ENCODE assay signal across 8 mouse cellular contexts in the genomic region with DNA sequence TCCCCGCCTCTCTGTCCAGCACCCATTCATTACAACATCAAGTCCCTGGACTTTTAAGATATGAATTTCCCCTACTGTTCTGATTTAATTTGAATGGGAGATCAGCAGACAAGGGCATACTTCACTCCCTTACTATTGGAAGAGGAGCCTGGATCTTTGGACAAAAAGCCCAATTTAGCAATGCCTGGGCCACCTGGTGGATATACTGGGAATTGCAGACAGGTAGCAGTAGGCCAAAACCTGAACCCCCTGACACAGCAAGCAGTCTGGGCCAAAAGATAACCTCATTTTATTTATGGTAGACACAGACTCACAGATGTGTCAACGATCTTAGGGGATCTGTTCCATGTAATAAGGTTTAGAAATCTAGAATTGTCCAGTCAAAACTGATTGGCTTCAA. TPM values are rescaled to one million over a fixed set of nuclear protein-coding genes. Genes with fewer than 3 reads are reported as not detected.
A peak's percentile ranks its signal among the peaks of the same experiment; 100 is the strongest.
DNase-seq lines count a peak whose midpoint lies in the region; ATAC-seq and TF ChIP-seq lines count a peak whose summit lies in the region.

No protein-coding gene starts in this region.

- no peaks in the 10 kb centered on the region for H3K9me3 ChIP-seq in forebrain, embryonic 12.5 days
- H3K9me3 ChIP-seq in forebrain, embryonic 13.5 days (replicated peaks) = no peaks in the 10 kb centered on the region

- peak; percentile 60 for DNase-seq in ovary, postnatal 14 days (ENCODE audit: low spot score)
- no peak for DNase-seq in ovary, adult 18-20 months (ENCODE audit: low spot score)
- peak; percentile 54 to 66 for DNase-seq in left cerebral cortex, postnatal 25 days (ENCODE audit: low spot score in 2 of 2)
- DNase-seq in right cerebral cortex, postnatal 14 days = peak; percentile 71

- no peak overlapping the region for H3K4me2 ChIP-seq in forebrain, embryonic 12.5 days
- no peak overlapping the region for H3K4me2 ChIP-seq in forebrain, embryonic 13.5 days

- no peaks in the 10 kb centered on the region for H3K36me3 ChIP-seq in forebrain, embryonic 12.5 days (replicated peaks)
- H3K36me3 ChIP-seq in forebrain, embryonic 13.5 days (ENCODE audit: poor library complexity, severe bottlenecking) = no peaks in the 10 kb centered on the region

- no peak for TF ChIP-seq POLR2A in bone marrow, adult 2 months (IDR thresholded peaks at IDR 0.05; ENCODE audit: borderline replicate concordance, control insufficient read depth, low read depth, low read length)

- H3K4me1 ChIP-seq in forebrain, embryonic 12.5 days = no peaks in the 10 kb centered on the region
- H3K4me1 ChIP-seq in forebrain, embryonic 13.5 days = no peaks in the 10 kb centered on the region
- no peaks in the 10 kb centered on the region for H3K4me1 ChIP-seq in bone marrow, adult 2 months (ENCODE audit: control insufficient read depth, insufficient read depth, low read length)

- H3K27me3 ChIP-seq in forebrain, embryonic 12.5 days = 0 out of 2 replicates have a peak, but pooled peaks cover 3% of the 10 kb centered on the region
- no peaks in the 10 kb centered on the region for H3K27me3 ChIP-seq in forebrain, embryonic 13.5 days

- H3K4me3 ChIP-seq in forebrain, embryonic 12.5 days (replicated peaks) = no peak overlapping the region
- H3K4me3 ChIP-seq in forebrain, embryonic 13.5 days = no peak overlapping the region
- H3K4me3 ChIP-seq in bone marrow, adult 2 months (replicated peaks; ENCODE audit: control insufficient read depth, low read depth, low read length) = no peak overlapping the region

- peak; percentile 55 for TF ChIP-seq CTCF in bone marrow, adult 2 months (IDR thresholded peaks at IDR 0.05; ENCODE audit: control insufficient read depth, insufficient read depth, low read length)

- WGBS in forebrain, embryonic 12.5 days = 48% methylated on average over 2 of the region's 2 CpGs
- 44% methylated on average over 2 of the region's 2 CpGs for WGBS in forebrain, embryonic 13.5 days
- WGBS in bone marrow, adult 2 months = 50% methylated on average over 2 of the region's 2 CpGs

- no peak overlapping the region for H3K27ac ChIP-seq in forebrain, embryonic 12.5 days
- no peak overlapping the region for H3K27ac ChIP-seq in forebrain, embryonic 13.5 days
- H3K27ac ChIP-seq in bone marrow, adult 2 months (ENCODE audit: control insufficient read depth, insufficient read depth, low read depth, low read length, poor library complexity) = no peak overlapping the region

- ATAC-seq in forebrain, embryonic 12.5 days (ENCODE audit: low FRiP score) = 0 out of 2 replicates have a peak, but pooled peaks have one; percentile 23
- no peak for ATAC-seq in forebrain, embryonic 13.5 days
- ATAC-seq in erythroblast, adult 5-6 weeks (replicated peaks; ENCODE audit: low FRiP score, poor library complexity, severe bottlenecking) = 0 out of 2 replicates have a peak, but pooled peaks have one; percentile 60

- no peak overlapping the region for H3K9ac ChIP-seq in forebrain, embryonic 12.5 days
- H3K9ac ChIP-seq in forebrain, embryonic 13.5 days = no peak overlapping the region

- intact Hi-C loops in left cerebral cortex, postnatal 25 days (cut with DNase I) = no loop called here

RNA-seq across cellular contexts. Expression of a gene that starts 9.1 kb away (rescaled TPM):
- 14.1 and 17.4 TPM in 2 replicates for polyA plus RNA-seq in forebrain, embryonic 12.5 days (2016; fragmentation: Nextera tagmentation; extraction: Ambion mirVana)
- polyA plus RNA-seq in forebrain, embryonic 13.5 days (2015; fragmentation: Nextera tagmentation; extraction: Ambion mirVana) = 7.6 and 9.8 TPM in 2 replicates
- not detected in 2 replicates for polyA plus RNA-seq in bone marrow, adult 2 months (2011; ENCODE audit: insufficient read depth, insufficient read length, low replicate concordance, missing spikeins)
- total RNA-seq in erythroblast, adult 5-6 weeks (2015; ENCODE audit: low replicate concordance) = not detected in 2 replicates
- total RNA-seq in erythroblast, adult 5-6 weeks (2017; ENCODE audit: low replicate concordance) = not detected in 2 replicates
- total RNA-seq in left cerebral cortex, postnatal 25 days (2021) = 1 to 10 TPM; 1.5 to 2.7 TPM

RNA-seq across cellular contexts. Expression of a gene that starts 54.2 kb away (rescaled TPM):
- polyA plus RNA-seq in forebrain, embryonic 12.5 days (2016; fragmentation: Nextera tagmentation; extraction: Ambion mirVana) = 0.56 and 0.65 TPM in 2 replicates
- 0.40 and 0.60 TPM in 2 replicates for polyA plus RNA-seq in forebrain, embryonic 13.5 days (2015; fragmentation: Nextera tagmentation; extraction: Ambion mirVana)
- 2.8 TPM in 2 replicates for polyA plus RNA-seq in bone marrow, adult 2 months (2011; ENCODE audit: insufficient read depth, insufficient read length, low replicate concordance, missing spikeins)
- total RNA-seq in erythroblast, adult 5-6 weeks (2015; ENCODE audit: low replicate concordance) = 0.63 TPM in 1 of 2 replicates, not detected in the other
- total RNA-seq in erythroblast, adult 5-6 weeks (2017; ENCODE audit: low replicate concordance) = 0.09 and 0.28 TPM in 2 replicates
- total RNA-seq in left cerebral cortex, postnatal 25 days (2021) = 1 to 10 TPM; 2.7 to 3.4 TPM

RNA-seq across cellular contexts. Expression of a gene that starts 59.7 kb away (rescaled TPM):
- 0.23 and 0.29 TPM in 2 replicates for polyA plus RNA-seq in forebrain, embryonic 12.5 days (2016; fragmentation: Nextera tagmentation; extraction: Ambion mirVana)
- 0.39 TPM in 1 of 2 replicates, not detected in the other for polyA plus RNA-seq in forebrain, embryonic 13.5 days (2015; fragmentation: Nextera tagmentation; extraction: Ambion mirVana)
- not detected in 2 replicates for polyA plus RNA-seq in bone marrow, adult 2 months (2011; ENCODE audit: insufficient read depth, insufficient read length, low replicate concordance, missing spikeins)
- not detected in 2 replicates for total RNA-seq in erythroblast, adult 5-6 weeks (2015; ENCODE audit: low replicate concordance)
- total RNA-seq in erythroblast, adult 5-6 weeks (2017; ENCODE audit: low replicate concordance) = not detected in 2 replicates
- 10 to 100 TPM in 1 of 2 experiments, 1 to 10 TPM in 1; 4.3 to 10.7 TPM for total RNA-seq in left cerebral cortex, postnatal 25 days (2021)
